Mouse (Mus musculus) neural tube, embryonic 15.5 days (tissue): ENCODE measurements at regions not wholly inside any gene's neighbourhood (a gene's known extent, or its start where the extent isn't known, plus 50 kb on each side); places are given as distances from the start of the nearest gene placed in this dataset.
A peak's percentile ranks its signal among the peaks of the same experiment; 100 is the strongest.

ENCODE experiments used
- ATAC-seq: fragments of 200-750 bp; cut with Nextera tagmentation; 2 replicates; pipeline ENCODE4 v1.8.0; 2017; ENCODE audit warnings: mild to moderate bottlenecking, moderate TSS enrichment, moderate library complexity; ENCODE audit not compliant: low FRiP score
- H3K27ac ChIP-seq: fragments of 300-500 bp; sonication (generic); replicated peaks from 2 replicates; pipeline ENCODE4 v1.5.1; 2015; ENCODE audit warnings: mild to moderate bottlenecking, inconsistent platforms
- H3K27me3 ChIP-seq: fragments of 300-500 bp; sonication (generic); replicated peaks from 2 replicates; pipeline ENCODE4 v1.6.1; 2015; ENCODE audit warnings: inconsistent platforms
- H3K36me3 ChIP-seq: fragments of 300-500 bp; sonication (generic); 2 replicates; pipeline ENCODE4 v1.6.1; 2015; ENCODE audit warnings: inconsistent platforms
- H3K4me1 ChIP-seq: fragments of 300-500 bp; sonication (generic); 2 replicates; pipeline ENCODE4 v1.6.1; 2015; ENCODE audit warnings: inconsistent platforms
- H3K4me2 ChIP-seq: fragments of 300-500 bp; sonication (generic); 2 replicates; pipeline ENCODE4 v1.6.1; 2015; ENCODE audit warnings: inconsistent platforms, mild to moderate bottlenecking, moderate library complexity
- H3K4me3 ChIP-seq: fragments of 300-500 bp; sonication (generic); replicated peaks from 2 replicates; pipeline ENCODE4 v1.5.1; 2015; ENCODE audit warnings: mild to moderate bottlenecking, inconsistent platforms
- H3K9ac ChIP-seq: fragments of 300-500 bp; sonication (generic); replicated peaks from 2 replicates; pipeline ENCODE4 v1.6.1; 2015; ENCODE audit warnings: mild to moderate bottlenecking, inconsistent platforms
- H3K9me3 ChIP-seq: fragments of 300-500 bp; sonication (generic); replicated peaks from 2 replicates; pipeline ENCODE4 v1.6.1; 2016; ENCODE audit warnings: inconsistent platforms
- WGBS: fragments of 180-500 bp; shearing (Covaris S2); methylation state at CpG from one replicate; pipeline ENCODE4 v1.1.7; 2015; ENCODE audit warnings: mixed read lengths; 5-methylcytosine and 5-hydroxymethylcytosine counted together

GRCm38 (mm10) chr16:74801296-74801695, 389.7 kb upstream of the Robo2 start:
- WGBS = 16% methylated on average over 7 of the region's 7 CpGs
- Histone ChIP-seq H3K27ac (no peak overlapping the region), H3K4me1 (no peaks in the 10 kb centered on the region), H3K9me3 (no peaks in the 10 kb centered on the region), H3K36me3 (no peaks in the 10 kb centered on the region), H3K9ac (no peak overlapping the region), H3K4me2 (no peak overlapping the region), H3K4me3 (no peak overlapping the region), H3K27me3 (no peaks in the 10 kb centered on the region)
- ATAC-seq = peak; percentile 59; the same call in 1 of the 2 replicates

DNA sequence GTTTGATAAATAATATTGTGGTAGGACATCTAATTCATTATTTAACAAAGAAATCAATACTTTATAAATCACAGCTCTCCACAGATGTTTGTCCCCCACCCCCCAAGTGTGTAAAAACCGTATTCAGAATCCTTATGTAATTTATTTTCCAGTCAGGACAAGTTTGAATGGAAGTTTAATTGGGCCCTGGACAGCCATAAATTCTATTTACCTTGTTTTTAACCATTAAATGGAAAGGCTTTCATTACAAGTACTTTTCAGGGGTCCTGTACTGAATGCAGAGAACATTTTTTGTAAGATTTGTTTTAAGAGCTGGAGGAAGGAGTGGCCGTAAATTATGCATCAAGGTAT, 384.7 kb upstream of the Robo2 start:
- Histone ChIP-seq H3K4me2 (no peak overlapping the region), H3K27me3 (no peaks in the 10 kb centered on the region), H3K9me3 (no peaks in the 10 kb centered on the region), H3K4me3 (no peak overlapping the region), H3K27ac (no peak overlapping the region), H3K36me3 (no peaks in the 10 kb centered on the region), H3K9ac (no peak overlapping the region), H3K4me1 (no peaks in the 10 kb centered on the region)
- WGBS = 31% methylated on average over 2 of the region's 2 CpGs
- no peak for ATAC-seq

DNA sequence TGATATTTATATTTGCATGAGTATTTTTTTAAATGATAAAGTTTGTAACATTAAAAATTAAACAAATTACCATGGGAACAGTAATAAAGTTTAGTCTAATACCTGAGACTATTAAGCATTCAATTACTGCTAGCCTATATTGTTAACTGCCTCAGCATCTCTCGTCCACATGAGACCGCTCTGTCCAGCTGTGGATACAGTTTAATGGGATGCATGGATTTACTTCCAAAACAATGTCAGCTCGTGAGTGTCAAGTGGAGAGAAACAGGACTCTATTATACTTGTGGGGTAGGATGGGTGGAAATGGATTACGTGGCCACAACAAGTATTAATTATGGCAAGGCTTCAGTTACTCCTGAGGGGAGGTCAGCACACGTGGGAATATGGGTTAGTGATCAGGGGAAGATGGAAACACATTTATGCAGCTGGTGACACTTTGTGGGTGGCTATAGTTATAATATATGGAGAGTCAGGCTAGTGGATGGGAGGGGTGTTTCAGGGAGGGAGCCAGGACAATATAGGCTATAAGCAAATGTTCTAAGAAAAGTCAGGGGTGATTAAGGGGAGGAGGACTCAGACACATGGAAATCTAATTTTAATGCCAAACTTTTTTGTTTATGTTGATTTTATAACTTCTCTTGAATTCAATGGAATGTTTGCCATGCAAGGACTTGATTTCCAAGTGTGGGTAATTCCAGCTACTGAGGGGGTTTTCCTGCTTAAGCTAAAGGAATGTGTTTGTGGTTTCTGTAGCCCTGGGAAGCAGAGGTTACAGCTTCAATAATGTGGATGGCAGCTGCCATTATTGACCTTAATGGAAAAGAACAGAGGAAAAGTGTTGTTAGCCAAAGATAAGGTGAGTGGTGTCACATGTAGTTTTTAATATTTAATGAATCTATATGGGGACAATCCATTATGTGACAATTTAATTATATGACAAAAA, 384.0 kb upstream of the Robo2 start:
- Histone ChIP-seq H3K4me2 (no peak overlapping the region), H3K9me3 (no peaks in the 10 kb centered on the region), H3K36me3 (no peaks in the 10 kb centered on the region), H3K4me1 (no peaks in the 10 kb centered on the region), H3K27ac (no peak overlapping the region), H3K27me3 (no peaks in the 10 kb centered on the region), H3K9ac (no peak overlapping the region), H3K4me3 (no peak overlapping the region)
- ATAC-seq = no peak
- 30% methylated on average over 5 of the region's 5 CpGs for WGBS

GRCm38 (mm10) chr16:74785365-74786119, 373.9 kb upstream of the Robo2 start:
- Histone ChIP-seq H3K36me3 (no peaks in the 10 kb centered on the region), H3K4me1 (no peaks in the 10 kb centered on the region), H3K27ac (no peak overlapping the region), H3K4me2 (no peak overlapping the region), H3K9me3 (no peaks in the 10 kb centered on the region), H3K27me3 (no peaks in the 10 kb centered on the region), H3K4me3 (no peak overlapping the region), H3K9ac (no peak overlapping the region)
- ATAC-seq = no peak
- 61% methylated on average over 9 of the region's 9 CpGs for WGBS

DNA sequence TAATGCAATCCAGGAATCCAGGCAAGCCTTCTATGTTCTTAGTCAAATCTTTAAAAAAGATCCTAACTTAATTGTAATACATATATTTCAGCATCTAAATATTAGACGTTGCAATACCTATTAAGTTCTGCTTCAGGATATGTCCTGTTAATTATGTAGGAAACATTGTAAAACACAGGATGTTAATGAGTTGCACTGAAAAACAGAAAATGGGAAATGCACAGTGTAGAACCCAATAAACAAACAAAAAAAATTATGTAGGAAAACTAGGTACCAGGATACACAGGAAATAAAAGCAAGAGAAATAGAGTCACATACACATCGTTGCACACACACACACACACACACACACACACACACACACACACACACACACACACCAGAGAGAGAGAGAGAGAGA, 368.8 kb upstream of the Robo2 start:
- no peaks in the 10 kb centered on the region for H3K4me1 ChIP-seq
- H3K4me2 ChIP-seq = no peak overlapping the region
- ATAC-seq = no peak
- WGBS = 80% methylated on average over 2 of the region's 2 CpGs
- no peak overlapping the region for H3K4me3 ChIP-seq
- no peak overlapping the region for H3K9ac ChIP-seq
- no peaks in the 10 kb centered on the region for H3K27me3 ChIP-seq
- H3K36me3 ChIP-seq = no peaks in the 10 kb centered on the region
- H3K27ac ChIP-seq = no peak overlapping the region
- no peaks in the 10 kb centered on the region for H3K9me3 ChIP-seq

DNA sequence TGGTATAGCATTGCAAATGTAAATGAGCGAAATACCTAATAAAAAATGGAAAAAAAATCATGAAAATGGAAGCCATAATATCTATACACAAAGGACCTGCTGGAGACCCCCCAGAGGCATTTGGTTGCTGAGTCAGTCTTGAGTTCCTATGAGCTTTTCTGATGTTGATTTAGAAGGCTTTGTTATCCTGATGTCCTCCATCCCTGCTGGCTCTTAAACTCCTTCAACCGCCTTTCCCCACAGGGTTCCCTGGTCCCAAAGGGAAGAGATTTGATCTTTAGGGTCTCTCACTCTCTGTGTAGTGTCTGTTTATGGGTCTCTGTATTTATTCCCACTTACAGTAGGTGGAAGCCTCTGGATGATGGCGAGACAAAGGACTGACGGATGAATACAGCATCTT, 356.6 kb upstream of the Robo2 start:
- no peak for ATAC-seq
- H3K4me2 ChIP-seq = no peak overlapping the region
- no peaks in the 10 kb centered on the region for H3K9me3 ChIP-seq
- no peak overlapping the region for H3K4me3 ChIP-seq
- no peak overlapping the region for H3K9ac ChIP-seq
- H3K4me1 ChIP-seq = no peaks in the 10 kb centered on the region
- H3K27me3 ChIP-seq = no peaks in the 10 kb centered on the region
- H3K27ac ChIP-seq = no peak overlapping the region
- 93% methylated on average over 4 of the region's 4 CpGs for WGBS
- H3K36me3 ChIP-seq = no peaks in the 10 kb centered on the region

GRCm38 (mm10) chr16:74756720-74757345, 345.2 kb upstream of the Robo2 start:
- H3K27ac ChIP-seq = no peak overlapping the region
- ATAC-seq = no peak
- no peak overlapping the region for H3K4me3 ChIP-seq
- H3K9me3 ChIP-seq = no peaks in the 10 kb centered on the region
- H3K9ac ChIP-seq = no peak overlapping the region
- no peaks in the 10 kb centered on the region for H3K36me3 ChIP-seq
- no peak overlapping the region for H3K4me2 ChIP-seq
- H3K27me3 ChIP-seq = no peaks in the 10 kb centered on the region
- H3K4me1 ChIP-seq = no peaks in the 10 kb centered on the region
- 72% methylated on average over 6 of the region's 6 CpGs for WGBS

GRCm38 (mm10) chr16:74750900-74751299, 339.3 kb upstream of the Robo2 start:
- Histone ChIP-seq H3K36me3 (no peaks in the 10 kb centered on the region), H3K9me3 (no peaks in the 10 kb centered on the region), H3K4me3 (no peak overlapping the region), H3K4me2 (no peak overlapping the region), H3K9ac (no peak overlapping the region), H3K27ac (no peak overlapping the region), H3K4me1 (no peaks in the 10 kb centered on the region), H3K27me3 (no peaks in the 10 kb centered on the region)
- no peak for ATAC-seq
- 19% methylated on average over 3 of the region's 3 CpGs for WGBS

DNA sequence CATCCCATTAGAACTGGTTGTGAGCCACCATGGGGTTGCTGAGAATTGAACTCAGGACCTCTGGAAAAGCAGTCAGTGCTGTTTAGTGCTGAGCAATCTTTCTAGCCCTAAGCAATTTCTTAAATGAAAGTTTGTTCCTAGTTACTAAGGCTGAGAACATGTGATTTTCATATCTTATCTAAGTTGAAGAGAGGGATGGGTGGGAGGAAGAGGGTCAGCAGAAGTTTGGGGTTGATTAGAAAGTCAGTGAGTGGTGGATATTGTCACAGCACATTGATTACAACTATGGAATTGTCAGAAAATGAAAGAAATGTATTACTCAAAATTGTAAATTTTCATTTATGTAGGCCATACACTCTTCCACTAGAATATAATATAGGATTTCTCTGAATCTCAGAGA, 337.4 kb upstream of the Robo2 start:
- Histone ChIP-seq H3K9me3 (no peaks in the 10 kb centered on the region), H3K27me3 (no peaks in the 10 kb centered on the region), H3K27ac (no peak overlapping the region), H3K4me3 (no peak overlapping the region), H3K9ac (no peak overlapping the region), H3K36me3 (no peaks in the 10 kb centered on the region), H3K4me2 (no peak overlapping the region), H3K4me1 (no peaks in the 10 kb centered on the region)
- no peak for ATAC-seq

DNA sequence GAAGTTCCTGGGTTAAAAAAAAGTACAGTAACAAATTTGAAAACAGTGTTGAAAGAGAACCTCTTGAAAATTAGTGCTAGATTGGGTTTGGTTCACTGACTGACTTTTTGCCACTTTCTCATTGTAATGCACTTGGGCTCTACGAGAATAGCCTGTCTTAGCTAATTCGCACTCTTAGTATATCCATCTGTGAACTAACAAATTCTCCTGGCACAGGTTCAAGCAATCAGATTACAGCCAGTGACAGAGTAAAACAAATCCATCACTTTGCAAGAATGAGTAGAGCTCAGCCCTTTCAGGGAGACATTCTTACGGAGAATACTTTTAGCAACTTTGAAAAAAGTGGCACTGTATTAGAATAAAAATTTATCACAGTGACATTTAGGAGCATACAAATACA, 331.9 kb upstream of the Robo2 start:
- no peak overlapping the region for H3K9ac ChIP-seq
- no peaks in the 10 kb centered on the region for H3K36me3 ChIP-seq
- H3K27me3 ChIP-seq = no peaks in the 10 kb centered on the region
- H3K4me1 ChIP-seq = no peaks in the 10 kb centered on the region
- no peaks in the 10 kb centered on the region for H3K9me3 ChIP-seq
- H3K4me3 ChIP-seq = no peak overlapping the region
- no peak overlapping the region for H3K4me2 ChIP-seq
- no peak for ATAC-seq
- 55% methylated on average over 3 of the region's 3 CpGs for WGBS
- H3K27ac ChIP-seq = no peak overlapping the region

GRCm38 (mm10) chr16:74739194-74740135, 327.8 kb upstream of the Robo2 start:
- ATAC-seq = no peak
- Histone ChIP-seq H3K9ac (no peak overlapping the region), H3K36me3 (no peaks in the 10 kb centered on the region), H3K4me1 (no peaks in the 10 kb centered on the region), H3K9me3 (no peaks in the 10 kb centered on the region), H3K4me2 (no peak overlapping the region), H3K27ac (no peak overlapping the region), H3K27me3 (no peaks in the 10 kb centered on the region), H3K4me3 (no peak overlapping the region)
- WGBS = 70% methylated on average over 12 of the region's 12 CpGs
